Mouse (Mus musculus) liver, embryonic 15.5 days (tissue): ENCODE results near the gene Unc13d. TPM values are rescaled to one million over a fixed set of nuclear protein-coding genes. Genes with fewer than 3 reads are reported as not detected.
A peak's percentile ranks its signal among the peaks of the same experiment; 100 is the strongest.

Experiments
- ATAC-seq: fragments of 200-750 bp; cut with Nextera tagmentation; 2 replicates; pipeline ENCODE4 v1.8.0; 2017; ENCODE audit warnings: moderate number of reproducible peaks, mild to moderate bottlenecking, moderate library complexity; ENCODE audit not compliant: insufficient read depth
- H3K27ac ChIP-seq: fragments of 300-500 bp; sonication (generic); replicated peaks from 2 replicates; pipeline ENCODE4 v1.5.1; 2015; ENCODE audit warnings: mild to moderate bottlenecking, inconsistent platforms
- H3K27me3 ChIP-seq: fragments of 300-500 bp; sonication (generic); 2 replicates; pipeline ENCODE4 v1.6.1; 2015; ENCODE audit warnings: mild to moderate bottlenecking, inconsistent platforms
- H3K36me3 ChIP-seq: fragments of 300-500 bp; sonication (generic); replicated peaks from 2 replicates; pipeline ENCODE4 v1.6.1; 2015; ENCODE audit warnings: moderate library complexity, mild to moderate bottlenecking, inconsistent platforms
- H3K4me1 ChIP-seq: fragments of 300-500 bp; sonication (generic); replicated peaks from 2 replicates; pipeline ENCODE4 v1.6.1; 2015; ENCODE audit warnings: inconsistent platforms
- H3K4me2 ChIP-seq: fragments of 300-500 bp; sonication (generic); 2 replicates; pipeline ENCODE4 v1.6.1; 2015; ENCODE audit warnings: moderate library complexity, mild to moderate bottlenecking, inconsistent platforms
- H3K4me3 ChIP-seq: fragments of 300-500 bp; sonication (generic); replicated peaks from 2 replicates; pipeline ENCODE4 v1.5.1; 2015; ENCODE audit warnings: mild to moderate bottlenecking, inconsistent platforms
- H3K9ac ChIP-seq: fragments of 300-500 bp; sonication (generic); 2 replicates; pipeline ENCODE4 v1.6.1; 2015; ENCODE audit warnings: moderate library complexity, mild to moderate bottlenecking, inconsistent platforms
- H3K9me3 ChIP-seq: fragments of 300-500 bp; sonication (generic); replicated peaks from 2 replicates; pipeline ENCODE4 v1.6.1; 2016; ENCODE audit warnings: inconsistent platforms
- WGBS: fragments of 180-500 bp; shearing (Covaris S2); methylation state at CpG from one replicate; pipeline ENCODE4 v1.1.7; 2015; ENCODE audit warnings: mixed read lengths; ENCODE audit not compliant: insufficient replicate concordance; 5-methylcytosine and 5-hydroxymethylcytosine counted together
- polyA plus RNA-seq: library from polyadenylated mRNA; unstranded; fragments of >200 nt; fragmentation: Nextera tagmentation; extraction: Ambion mirVana; gene quantifications from 2 replicates; pipeline ENCODE4 v1.2.1, GENCODE M21; 2015

Gene Unc13d
- polyA plus RNA-seq, 1 experiment from 2014 or later = 21.4 TPM

DNA sequence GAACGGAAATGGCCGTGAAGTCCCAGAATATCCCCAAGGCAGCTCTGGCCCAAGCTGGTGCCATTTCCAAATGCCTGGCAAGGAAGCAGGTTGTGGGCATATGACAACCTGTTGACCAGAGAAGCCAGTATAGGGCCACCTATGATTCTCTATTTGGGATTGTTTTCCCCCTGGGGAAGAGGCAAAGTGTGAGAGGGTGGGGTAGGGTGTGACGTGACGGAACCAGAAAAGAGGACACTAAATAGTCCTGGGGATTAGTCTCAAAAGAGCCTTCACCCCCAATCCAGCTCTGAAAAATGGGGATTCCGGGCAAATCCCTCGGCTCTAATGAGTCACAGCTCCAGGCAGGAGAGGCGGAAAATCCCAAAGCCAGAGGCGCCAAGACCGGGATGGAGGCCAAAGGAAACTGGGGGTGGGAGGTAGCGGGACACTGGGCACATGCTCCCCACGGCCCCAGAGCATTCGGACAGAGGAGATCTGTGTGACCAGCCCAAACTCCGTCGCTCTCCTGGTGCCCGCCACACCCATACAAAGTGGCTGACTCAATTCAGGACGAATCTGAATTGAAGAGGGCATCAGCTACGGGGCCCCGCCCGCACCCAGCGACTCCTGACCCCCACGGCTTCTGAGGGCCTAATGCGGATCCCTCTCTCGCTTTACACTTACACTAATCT lies 30.8 kb upstream of the Unc13d start:
- Histone ChIP-seq H3K9me3 (no peaks in the 10 kb centered on the region), H3K36me3 (no peaks in the 10 kb centered on the region), H3K4me1 (peaks cover 61% of the 10 kb centered on the region), H3K9ac (no peak overlapping the region), H3K27ac (no peak overlapping the region), H3K4me2 (peak overlapping the region; percentile 72), H3K4me3 (peak overlapping the region; percentile 56), H3K27me3 (peaks cover 68% of the 10 kb centered on the region)
- no peak for ATAC-seq
- WGBS = 23% methylated on average over 23 of the region's 23 CpGs

DNA sequence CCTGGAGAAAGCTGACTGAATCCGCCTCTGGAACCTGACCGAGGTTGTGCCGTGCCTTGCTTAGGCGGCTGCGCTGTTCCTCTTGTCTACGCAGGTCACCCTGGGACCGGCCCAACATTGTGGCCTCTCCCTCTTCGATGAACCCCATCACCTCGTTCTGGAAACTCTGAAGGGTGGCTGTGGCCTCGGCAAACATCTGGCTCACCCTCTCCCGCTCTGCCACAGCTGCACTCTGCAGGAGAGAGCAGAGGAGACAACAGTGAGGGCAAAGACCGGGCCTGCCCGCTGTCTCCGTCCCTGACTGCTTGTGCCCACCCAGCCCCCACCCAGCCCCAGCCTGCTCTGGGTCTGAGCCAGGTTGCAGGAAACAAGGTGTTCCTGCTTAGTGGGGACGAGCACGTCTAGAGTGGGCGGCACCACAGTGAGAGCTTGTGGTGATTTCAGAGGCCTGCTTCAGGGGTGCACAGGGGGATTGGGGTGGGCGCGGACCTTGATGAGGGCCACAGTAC lies 30.1 kb upstream of the Unc13d start:
- no peak overlapping the region for H3K27ac ChIP-seq
- peak overlapping the region; percentile 72 for H3K4me2 ChIP-seq
- ATAC-seq = no peak
- no peaks in the 10 kb centered on the region for H3K36me3 ChIP-seq
- no peak overlapping the region for H3K9ac ChIP-seq
- H3K9me3 ChIP-seq = no peaks in the 10 kb centered on the region
- H3K27me3 ChIP-seq = peaks cover 68% of the 10 kb centered on the region
- peaks cover 66% of the 10 kb centered on the region for H3K4me1 ChIP-seq
- no peak overlapping the region for H3K4me3 ChIP-seq
- WGBS = 55% methylated on average over 19 of the region's 19 CpGs

DNA sequence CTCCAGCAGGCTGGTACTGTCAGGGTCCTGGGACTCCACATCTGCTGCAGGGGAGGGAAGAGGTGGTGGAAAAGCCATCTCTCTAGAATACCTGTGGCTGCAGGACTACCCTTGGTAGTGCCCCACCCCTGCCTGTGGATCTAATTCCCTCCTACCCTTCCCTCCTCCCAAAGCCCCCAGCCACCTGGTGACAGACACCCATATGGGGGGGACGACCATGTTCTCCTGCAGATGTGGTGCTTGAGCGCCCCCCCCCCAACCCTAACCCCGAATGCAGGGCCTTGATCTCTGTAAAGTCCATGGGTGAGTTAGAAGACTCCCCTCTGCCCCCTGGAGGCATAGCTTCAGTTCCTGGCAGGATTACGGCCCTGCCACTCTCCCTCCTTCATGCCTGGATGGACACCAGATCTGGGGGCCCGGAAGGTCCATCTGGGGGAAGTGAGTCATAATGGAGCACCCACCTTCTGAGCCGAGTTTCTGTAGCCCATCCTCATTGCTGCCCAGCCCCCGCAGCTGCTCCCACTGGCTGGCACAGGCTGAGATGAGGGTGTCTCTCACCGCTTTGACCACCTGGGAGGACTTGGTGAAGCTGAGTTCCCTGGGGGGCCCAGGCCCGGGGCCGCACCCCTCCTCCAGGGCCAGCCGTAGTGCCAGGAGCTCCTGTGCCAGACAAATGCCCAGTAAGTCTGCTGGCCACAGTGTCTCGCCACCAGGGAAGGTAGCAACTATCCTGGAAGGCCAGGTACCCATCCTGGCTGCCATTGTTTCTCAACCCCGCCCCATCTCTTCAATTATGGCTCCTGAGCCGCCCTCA lies 29.4 kb upstream of the Unc13d start:
- H3K4me2 ChIP-seq = no peak overlapping the region
- 38% methylated on average over 14 of the region's 14 CpGs for WGBS
- peaks cover 66% of the 10 kb centered on the region for H3K27me3 ChIP-seq
- no peaks in the 10 kb centered on the region for H3K36me3 ChIP-seq
- H3K27ac ChIP-seq = no peak overlapping the region
- no peaks in the 10 kb centered on the region for H3K9me3 ChIP-seq
- no peak overlapping the region for H3K4me3 ChIP-seq
- H3K4me1 ChIP-seq = peaks cover 69% of the 10 kb centered on the region
- no peak for ATAC-seq
- no peak overlapping the region for H3K9ac ChIP-seq

DNA sequence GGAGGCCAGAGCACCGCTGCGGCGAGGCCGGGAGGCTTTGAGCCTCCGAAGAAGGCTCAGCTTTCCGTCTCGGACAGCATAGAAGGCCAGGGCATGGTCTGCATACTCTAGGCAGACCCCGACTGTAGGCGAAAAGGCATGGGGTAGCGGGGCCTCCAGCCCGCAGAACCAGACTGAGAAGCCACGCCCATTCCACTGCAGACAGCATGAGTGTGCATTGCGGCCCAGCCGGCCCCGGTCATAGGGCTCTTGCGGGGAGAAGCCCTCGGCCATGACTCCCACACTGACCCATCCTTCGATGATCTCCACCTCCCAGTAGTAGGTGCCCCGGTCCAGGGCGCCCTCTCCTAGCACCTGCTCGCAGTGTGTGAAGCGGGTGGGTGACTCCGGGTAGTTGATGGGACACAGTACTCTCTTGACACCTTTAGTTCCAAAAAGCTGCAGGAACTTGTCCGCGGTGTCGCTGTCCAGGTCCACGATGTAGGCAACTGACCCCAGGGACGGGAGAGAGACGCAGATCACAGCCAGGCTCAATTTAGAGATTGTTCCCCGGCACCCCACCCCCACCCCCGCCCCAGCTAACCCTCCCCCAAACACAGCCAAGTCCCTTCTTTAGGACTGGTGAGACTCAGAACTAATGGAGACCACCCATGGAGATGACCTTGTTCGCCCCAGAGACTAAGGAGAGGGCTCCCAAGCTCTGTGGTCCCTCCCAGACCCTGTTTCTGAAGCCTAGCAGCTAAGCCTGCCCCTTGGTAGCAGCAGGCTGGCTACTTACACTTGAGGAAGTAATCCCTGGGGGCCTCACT lies 28.6 kb upstream of the Unc13d start:
- no peaks in the 10 kb centered on the region for H3K9me3 ChIP-seq
- H3K27me3 ChIP-seq = peaks cover 58% of the 10 kb centered on the region
- WGBS = 25% methylated on average over 32 of the region's 32 CpGs
- H3K27ac ChIP-seq = no peak overlapping the region
- no peak overlapping the region for H3K9ac ChIP-seq
- peak overlapping the region; percentile 35 for H3K4me2 ChIP-seq
- no peak for ATAC-seq
- peaks cover 77% of the 10 kb centered on the region for H3K4me1 ChIP-seq
- H3K36me3 ChIP-seq = no peaks in the 10 kb centered on the region
- H3K4me3 ChIP-seq = no peak overlapping the region

DNA sequence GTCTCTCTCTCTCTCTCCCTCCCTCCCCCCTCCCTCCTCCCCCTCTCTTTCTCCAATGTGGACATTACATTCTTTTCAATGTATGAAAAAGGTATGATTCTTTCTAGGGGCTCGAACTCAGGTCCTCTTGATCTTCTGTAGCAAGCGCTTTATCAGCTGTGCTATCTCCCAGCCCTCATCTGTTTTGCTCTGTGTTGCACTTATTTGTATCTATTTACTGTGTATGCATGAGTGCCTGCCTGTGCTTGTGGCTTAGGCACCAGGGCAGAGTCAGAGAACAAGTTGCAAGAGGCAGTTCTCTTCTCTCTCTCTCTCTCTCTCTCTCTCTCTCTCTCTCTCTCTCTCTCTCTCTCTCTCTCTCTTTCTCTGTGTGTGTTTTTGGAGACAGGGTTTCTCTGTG lies 27.3 kb upstream of the Unc13d start:
- Histone ChIP-seq H3K9me3 (no peaks in the 10 kb centered on the region), H3K36me3 (no peaks in the 10 kb centered on the region), H3K4me2 (no peak overlapping the region), H3K27ac (no peak overlapping the region), H3K27me3 (peaks cover 45% of the 10 kb centered on the region), H3K9ac (no peak overlapping the region), H3K4me3 (no peak overlapping the region), H3K4me1 (peaks cover 83% of the 10 kb centered on the region)
- WGBS = 61% methylated on average over 2 of the region's 2 CpGs
- no peak for ATAC-seq

DNA sequence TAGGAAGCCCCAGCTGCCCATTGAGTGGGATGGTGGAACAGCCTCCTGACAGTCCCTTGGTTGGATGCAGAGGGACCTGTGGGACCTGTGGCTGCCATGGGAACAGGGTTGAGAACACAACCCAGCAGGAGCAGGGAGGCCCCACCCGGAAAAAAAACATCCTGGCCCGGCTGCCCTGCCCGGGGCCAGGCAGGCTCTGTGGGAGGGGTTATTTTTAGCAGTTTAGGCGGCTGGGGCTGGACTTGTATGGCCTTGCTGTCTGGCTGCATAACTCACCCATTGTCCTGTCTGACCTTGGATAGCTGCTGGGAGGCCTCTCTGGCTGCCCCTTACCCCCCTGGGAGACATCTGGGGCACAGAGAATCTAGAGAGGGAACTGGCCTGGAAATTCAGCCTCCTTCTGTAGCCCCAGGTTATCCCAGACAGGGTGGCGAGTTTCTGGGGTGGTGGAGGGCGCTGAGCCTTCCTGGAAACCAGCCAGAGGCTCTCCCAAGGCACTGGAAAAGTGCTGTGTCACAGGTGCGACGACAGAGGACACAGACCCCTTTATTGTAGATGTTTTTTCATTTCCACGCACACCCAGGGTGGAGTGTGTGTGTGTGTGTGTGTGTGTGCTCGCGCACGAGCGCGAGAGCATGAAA lies 26.4 kb upstream of the Unc13d start:
- no peak overlapping the region for H3K4me3 ChIP-seq
- no peaks in the 10 kb centered on the region for H3K36me3 ChIP-seq
- ATAC-seq = peak; percentile 57
- no peak overlapping the region for H3K4me2 ChIP-seq
- peaks cover 83% of the 10 kb centered on the region for H3K4me1 ChIP-seq
- no peaks in the 10 kb centered on the region for H3K9me3 ChIP-seq
- peaks cover 36% of the 10 kb centered on the region for H3K27me3 ChIP-seq
- H3K27ac ChIP-seq = peak overlapping the region; percentile 62
- H3K9ac ChIP-seq = no peak overlapping the region
- WGBS = 36% methylated on average over 14 of the region's 14 CpGs

DNA sequence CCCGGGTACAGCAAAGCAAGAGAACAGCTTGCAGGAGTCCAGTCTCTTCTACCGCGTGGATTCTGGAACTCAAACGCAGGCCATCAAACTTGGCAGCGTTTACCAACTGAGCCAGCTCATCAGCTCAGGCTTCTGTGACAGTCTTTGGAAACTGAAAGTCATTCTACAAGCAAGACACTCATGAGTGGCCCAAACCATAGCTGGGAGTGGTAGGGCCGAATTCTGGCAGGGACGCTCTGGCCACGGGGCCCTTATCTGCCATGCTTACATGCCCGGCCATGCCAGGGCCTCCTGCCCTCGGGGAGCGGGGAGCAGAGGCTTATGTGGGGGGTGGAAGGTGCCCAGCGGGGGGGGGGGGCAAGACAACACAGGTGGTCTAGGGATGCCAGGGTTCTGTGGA lies 25.8 kb upstream of the Unc13d start:
- Histone ChIP-seq H3K27ac (peak overlapping the region; percentile 62; the same call in 1 of the 2 replicates), H3K9me3 (no peaks in the 10 kb centered on the region), H3K9ac (no peak overlapping the region), H3K4me2 (no peak overlapping the region), H3K4me1 (peaks cover 82% of the 10 kb centered on the region), H3K27me3 (peaks cover 30% of the 10 kb centered on the region), H3K36me3 (no peaks in the 10 kb centered on the region), H3K4me3 (no peak overlapping the region)
- no peak for ATAC-seq
- WGBS = 58% methylated on average over 12 of the region's 12 CpGs

DNA sequence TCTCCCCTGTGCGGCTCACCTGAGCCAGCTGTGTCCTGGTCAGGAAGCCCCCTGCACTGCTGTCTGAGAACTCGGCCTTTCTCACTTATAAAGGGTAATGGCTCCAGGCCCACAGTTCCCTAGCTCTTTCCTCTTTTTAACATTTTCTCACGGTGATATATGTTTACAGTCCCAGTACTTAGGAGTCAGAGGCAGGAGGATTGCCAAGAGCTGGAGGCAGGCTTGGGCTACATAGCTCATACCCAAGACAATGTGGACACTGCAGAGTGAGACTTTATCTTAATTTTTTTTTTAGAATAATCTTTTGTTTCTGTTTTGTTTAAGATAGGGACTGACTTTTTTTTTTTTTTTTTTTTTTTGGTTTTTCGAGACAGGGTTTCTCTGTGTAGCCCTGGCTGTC lies 24.7 kb upstream of the Unc13d start:
- Histone ChIP-seq H3K36me3 (no peaks in the 10 kb centered on the region), H3K27me3 (peaks cover 19% of the 10 kb centered on the region), H3K9me3 (no peaks in the 10 kb centered on the region), H3K9ac (no peak overlapping the region), H3K4me2 (no peak overlapping the region), H3K4me1 (peaks cover 77% of the 10 kb centered on the region), H3K4me3 (no peak overlapping the region), H3K27ac (peak overlapping the region; percentile 55; the same call in 1 of the 2 replicates)
- 32% methylated on average over 4 of the region's 4 CpGs for WGBS
- ATAC-seq = no peak

DNA sequence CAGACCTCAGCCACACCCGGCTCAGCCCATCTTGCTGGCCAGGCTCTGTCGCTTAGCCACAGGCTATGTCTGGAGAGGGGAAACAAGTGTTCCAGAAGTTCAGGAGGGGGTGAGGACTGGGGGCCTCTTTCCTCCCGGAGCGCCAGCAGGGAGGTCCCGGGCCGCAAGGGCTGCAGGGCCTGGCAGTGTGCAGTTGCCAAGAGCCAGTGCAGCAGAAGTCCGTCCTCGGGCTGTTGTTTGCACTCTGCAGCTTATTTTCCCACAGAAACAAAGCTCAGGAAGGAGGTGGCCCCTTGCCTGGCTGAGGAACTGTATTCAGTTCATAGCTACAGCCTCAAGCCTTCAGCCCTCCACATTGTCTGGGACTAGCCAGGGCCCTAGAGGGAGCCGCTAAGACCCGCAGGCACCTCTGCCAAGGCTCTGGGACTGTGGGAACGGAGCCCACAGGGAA lies 24.2 kb upstream of the Unc13d start:
- H3K27me3 ChIP-seq = peaks cover 14% of the 10 kb centered on the region
- H3K9ac ChIP-seq = no peak overlapping the region
- no peaks in the 10 kb centered on the region for H3K36me3 ChIP-seq
- peak overlapping the region; percentile 55 for H3K27ac ChIP-seq
- no peaks in the 10 kb centered on the region for H3K9me3 ChIP-seq
- H3K4me2 ChIP-seq = peak overlapping the region; percentile 21; the same call in 1 of the 2 replicates
- peaks cover 72% of the 10 kb centered on the region for H3K4me1 ChIP-seq
- no peak for ATAC-seq
- WGBS = 22% methylated on average over 11 of the region's 11 CpGs
- H3K4me3 ChIP-seq = no peak overlapping the region

DNA sequence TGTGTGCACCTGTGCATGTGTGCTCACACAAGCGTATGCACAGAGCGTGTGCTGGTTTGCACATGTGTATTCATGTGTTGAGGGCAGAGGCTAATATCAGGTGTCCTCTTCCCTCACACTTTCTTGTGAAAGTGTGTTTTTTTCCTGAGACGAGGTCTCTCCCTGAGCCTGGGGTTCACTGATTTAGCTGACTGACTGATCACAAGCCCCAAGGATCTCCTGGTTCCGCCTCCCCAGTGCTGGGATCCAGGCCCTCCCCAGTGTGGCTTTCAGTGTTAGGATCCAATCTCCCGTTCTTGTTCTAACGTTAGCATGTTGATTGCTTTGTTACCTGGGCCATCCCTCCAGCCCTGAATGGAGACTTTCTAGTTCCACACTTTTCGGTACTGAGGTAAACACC lies 23.1 kb upstream of the Unc13d start:
- Histone ChIP-seq H3K27me3 (peaks cover 3% of the 10 kb centered on the region; the same call in 1 of the 2 replicates), H3K4me2 (no peak overlapping the region), H3K36me3 (no peaks in the 10 kb centered on the region), H3K27ac (0 out of 2 replicates have a peak overlapping the region, but pooled peaks have one; percentile 41), H3K4me1 (peaks cover 61% of the 10 kb centered on the region), H3K4me3 (no peak overlapping the region), H3K9ac (no peak overlapping the region), H3K9me3 (no peaks in the 10 kb centered on the region)
- ATAC-seq = no peak
- WGBS = 75% methylated on average over 7 of the region's 7 CpGs
